8 mouse cellular contexts compared by ENCODE assay signal in genomic region chr12:112588426-112589256, GRCm38 (mm10). TPM values are rescaled to one million over a fixed set of nuclear protein-coding genes. Genes with fewer than 3 reads are reported as not detected.
DNase-seq lines count a peak whose midpoint lies in the region; ATAC-seq and TF ChIP-seq lines count a peak whose summit lies in the region.

TSS of gene Inf2 (plus strand) at chr12:112588784.

- WGBS in heart, embryonic 11.5 days (ENCODE audit: insufficient replicate concordance) = under 1% methylated on average over 52 of the region's 60 CpGs
- WGBS in kidney, embryonic 15.5 days = under 1% methylated on average over 58 of the region's 60 CpGs
- under 1% methylated on average over 51 of the region's 60 CpGs for WGBS in limb, embryonic 14.5 days
- under 1% methylated on average over 60 of the region's 60 CpGs for WGBS in midbrain, embryonic 15.5 days

- no peaks in the 10 kb centered on the region for H3K36me3 ChIP-seq in erythroblast, embryonic 14.5 days (ENCODE audit: control insufficient read depth)
- no peaks in the 10 kb centered on the region for H3K36me3 ChIP-seq in heart, embryonic 11.5 days (ENCODE audit: control insufficient read depth, insufficient read depth, low read length)
- H3K36me3 ChIP-seq in kidney, embryonic 15.5 days = no peaks in the 10 kb centered on the region
- H3K36me3 ChIP-seq in limb, embryonic 14.5 days (ENCODE audit: control insufficient read depth, insufficient read depth, low read length) = no peaks in the 10 kb centered on the region
- H3K36me3 ChIP-seq in midbrain, embryonic 15.5 days (replicated peaks) = no peaks in the 10 kb centered on the region

- H3K27me3 ChIP-seq in erythroblast, embryonic 14.5 days (ENCODE audit: control insufficient read depth) = peaks cover 36% of the 10 kb centered on the region
- peaks cover 5% of the 10 kb centered on the region; the same call in 1 of the 2 replicates for H3K27me3 ChIP-seq in heart, embryonic 11.5 days (ENCODE audit: control insufficient read depth, insufficient read depth, low read length)
- H3K27me3 ChIP-seq in kidney, embryonic 15.5 days = peaks cover 16% of the 10 kb centered on the region
- H3K27me3 ChIP-seq in limb, embryonic 14.5 days (ENCODE audit: control insufficient read depth, insufficient read depth, low read length) = no peaks in the 10 kb centered on the region
- peaks cover 27% of the 10 kb centered on the region for H3K27me3 ChIP-seq in midbrain, embryonic 15.5 days (replicated peaks)

- peak within 1 kb of the TSS; percentile 59 for H3K4me3 ChIP-seq in erythroblast, embryonic 14.5 days (replicated peaks)
- peak within 1 kb of the TSS; percentile 64 for H3K4me3 ChIP-seq in heart, embryonic 11.5 days (ENCODE audit: low read depth, low read length)
- H3K4me3 ChIP-seq in kidney, embryonic 15.5 days (replicated peaks) = peak within 1 kb of the TSS; percentile 58
- H3K4me3 ChIP-seq in limb, embryonic 14.5 days (replicated peaks; ENCODE audit: low read length) = peak within 1 kb of the TSS; percentile 55
- H3K4me3 ChIP-seq in midbrain, embryonic 15.5 days = peak within 1 kb of the TSS; percentile 40

- H3K9me3 ChIP-seq in erythroblast, embryonic 14.5 days (ENCODE audit: control insufficient read depth, low read length) = no peaks in the 10 kb centered on the region
- no peaks in the 10 kb centered on the region for H3K9me3 ChIP-seq in heart, embryonic 11.5 days (replicated peaks; ENCODE audit: control insufficient read depth, low read length)
- H3K9me3 ChIP-seq in kidney, embryonic 15.5 days (replicated peaks) = no peaks in the 10 kb centered on the region
- H3K9me3 ChIP-seq in limb, embryonic 14.5 days (ENCODE audit: control insufficient read depth, low read length) = no peaks in the 10 kb centered on the region
- no peaks in the 10 kb centered on the region for H3K9me3 ChIP-seq in midbrain, embryonic 15.5 days

- peak within 1 kb of the TSS; percentile 74 for H3K9ac ChIP-seq in heart, embryonic 11.5 days (ENCODE audit: low read depth, low read length)
- peak within 1 kb of the TSS; percentile 63 for H3K9ac ChIP-seq in kidney, embryonic 15.5 days
- peak within 1 kb of the TSS; percentile 56 for H3K9ac ChIP-seq in limb, embryonic 14.5 days (ENCODE audit: low read depth, low read length, severe bottlenecking)
- peak within 1 kb of the TSS; percentile 30 for H3K9ac ChIP-seq in midbrain, embryonic 15.5 days

- H3K4me1 ChIP-seq in erythroblast, embryonic 14.5 days (ENCODE audit: control insufficient read depth) = peaks cover 14% of the 10 kb centered on the region
- peaks cover 33% of the 10 kb centered on the region for H3K4me1 ChIP-seq in heart, embryonic 11.5 days (ENCODE audit: control insufficient read depth, insufficient read depth, low read length)
- peaks cover 50% of the 10 kb centered on the region for H3K4me1 ChIP-seq in kidney, embryonic 15.5 days
- H3K4me1 ChIP-seq in limb, embryonic 14.5 days (ENCODE audit: control insufficient read depth, insufficient read depth, low read length) = peaks cover 17% of the 10 kb centered on the region; the same call in 1 of the 2 replicates
- H3K4me1 ChIP-seq in midbrain, embryonic 15.5 days = peaks cover 12% of the 10 kb centered on the region; the same call in 1 of the 2 replicates

- H3K4me2 ChIP-seq in heart, embryonic 11.5 days = peak within 1 kb of the TSS; percentile 94
- H3K4me2 ChIP-seq in kidney, embryonic 15.5 days = peak within 1 kb of the TSS; percentile 92
- H3K4me2 ChIP-seq in limb, embryonic 14.5 days (replicated peaks; ENCODE audit: low read depth, low read length, severe bottlenecking) = peak within 1 kb of the TSS; percentile 81
- H3K4me2 ChIP-seq in midbrain, embryonic 15.5 days = peak within 1 kb of the TSS; percentile 77

- peak; percentile 92 for ATAC-seq in heart, embryonic 11.5 days (replicated peaks; ENCODE audit: insufficient number of reproducible peaks, low FRiP score, low TSS enrichment)
- peak; percentile 92 for ATAC-seq in kidney, embryonic 15.5 days (replicated peaks; ENCODE audit: low FRiP score)
- ATAC-seq in limb, embryonic 14.5 days (ENCODE audit: low FRiP score, low read depth) = peak; percentile 90
- ATAC-seq in midbrain, embryonic 15.5 days (replicated peaks) = peak; percentile 78

- DNase-seq in A20 (ENCODE audit: low read depth, low spot score) = peak; percentile 81
- peak; percentile 91 for DNase-seq in adrenal gland, postnatal 25 days
- peak; percentile 80 for DNase-seq in limb, embryonic 14.5 days (ENCODE audit: low spot score)
- DNase-seq in spleen, postnatal 10 days (ENCODE audit: low spot score in 2 of 2) = peak; percentile 47 to 68

- H3K27ac ChIP-seq in heart, embryonic 11.5 days (ENCODE audit: low read depth, low read length) = peak within 1 kb of the TSS; percentile 63
- H3K27ac ChIP-seq in kidney, embryonic 15.5 days = peak within 1 kb of the TSS; percentile 38; the same call in 1 of the 2 replicates
- no peak within 1 kb of the TSS for H3K27ac ChIP-seq in limb, embryonic 14.5 days (replicated peaks; ENCODE audit: low read depth, low read length)
- no peak within 1 kb of the TSS for H3K27ac ChIP-seq in midbrain, embryonic 15.5 days

- 0 out of 2 replicates have a peak, but pooled peaks have one; percentile 13 for TF ChIP-seq POLR2A in limb, embryonic 14.5 days (IDR thresholded peaks at IDR 0.05; ENCODE audit: borderline replicate concordance, extremely low read depth, insufficient read depth, insufficient read length)

RNA-seq across cellular contexts. Expression of gene Inf2, which starts in this region (rescaled TPM):
- total RNA-seq in adrenal gland, postnatal 25 days (2021) = 32.6 and 34.1 TPM in 2 replicates
- 0.43 TPM in 2 replicates for polyA plus RNA-seq in erythroblast, embryonic 14.5 days (2012)
- 3.2 and 3.8 TPM in 2 replicates for polyA plus RNA-seq in heart, embryonic 11.5 days (2014; fragmentation: Nextera tagmentation; extraction: Ambion mirVana)
- polyA plus RNA-seq in kidney, embryonic 15.5 days (2015; fragmentation: Nextera tagmentation; extraction: Ambion mirVana) = 3.8 and 4.8 TPM in 2 replicates
- polyA plus RNA-seq in limb, embryonic 14.5 days (2012; rRNA removed) = 27.5 and 29.8 TPM in 2 replicates
- 6.9 and 7.0 TPM in 2 replicates for polyA plus RNA-seq in limb, embryonic 14.5 days (2014; fragmentation: Nextera tagmentation; extraction: Ambion mirVana)
- polyA plus RNA-seq in midbrain, embryonic 15.5 days (2015; fragmentation: Nextera tagmentation; extraction: Ambion mirVana) = 1.0 and 2.4 TPM in 2 replicates

Comparison
In these comparisons a context has a peak if more than half of its experiments do, and no peak if none do; other contexts are left out.
1. H3K27ac ChIP-seq: peak in heart, embryonic 11.5 days (single experiment) and kidney, embryonic 15.5 days (single experiment); none in limb, embryonic 14.5 days (single experiment) and midbrain, embryonic 15.5 days (single experiment).
2. Peak in every context shown above with its lines, with median percentiles within 50 percentile points of each other: DNase-seq, H3K4me3 ChIP-seq, ATAC-seq, H3K4me2 ChIP-seq and H3K9ac ChIP-seq.